Mouse (Mus musculus) CH12.LX (cell line): ENCODE results near the gene Tjp3. TPM values are rescaled to one million over a fixed set of nuclear protein-coding genes. Genes with fewer than 3 reads are reported as not detected.

Experiments used
- DNase-seq: peaks from one replicate; pipeline ENCODE4 v3.0.0-alpha.2; 2013; ENCODE audit errors: extremely low read depth
- H3K27ac ChIP-seq: 2 replicates; pipeline ENCODE4 v1.5.1; 2012; ENCODE audit warnings: low read depth, mild to moderate bottlenecking, control low read depth, moderate library complexity; ENCODE audit not compliant: insufficient read depth
- H3K27me3 ChIP-seq: replicated peaks from 2 replicates; pipeline ENCODE3; 2012; ENCODE audit warnings: inconsistent platforms
- H3K36me3 ChIP-seq, 2 experiments: replicated peaks in 1 of 2; 2 replicates each; pipeline versions ENCODE3 to v1.6.1; 2012; ENCODE audit warnings: inconsistent platforms in 1 of 2, low read length in 1 of 2, mild to moderate bottlenecking in 1 of 2, mixed read lengths in 1 of 2, moderate library complexity in 1 of 2; ENCODE audit not compliant: control insufficient read depth in 1 of 2, insufficient read depth in 1 of 2
- H3K4me1 ChIP-seq, 2 experiments: 2 replicates each; pipeline ENCODE4 v1.6.1; 2012; ENCODE audit warnings: inconsistent platforms in 1 of 2, moderate library complexity in 1 of 2; ENCODE audit not compliant: insufficient read depth in 2 of 2, control insufficient read depth in 1 of 2
- H3K4me2 ChIP-seq: 2 replicates; pipeline ENCODE4 v1.6.1; 2012; ENCODE audit warnings: low read depth, mild to moderate bottlenecking, control low read depth; ENCODE audit not compliant: poor library complexity, insufficient read depth, severe bottlenecking
- H3K4me3 ChIP-seq, 3 experiments: fragments of 150-350 bp in 1 of 3; sonication (generic) in 1 of 3; replicated peaks in 1 of 3; 2 replicates each; pipeline versions ENCODE3 to v1.5.1; 2011 to 2012; ENCODE audit warnings: low read depth in 2 of 3, low read length in 2 of 3, mild to moderate bottlenecking in 2 of 3, moderate library complexity in 2 of 3, control low read depth in 1 of 3, improper control_type of control experiment in 1 of 3, inconsistent platforms in 1 of 3, mixed read lengths in 1 of 3; ENCODE audit not compliant: poor library complexity in 1 of 3
- H3K79me2 ChIP-seq: replicated peaks from 2 replicates; pipeline ENCODE4 v1.6.1; 2012; ENCODE audit warnings: mild to moderate bottlenecking, moderate library complexity; ENCODE audit not compliant: control insufficient read depth, poor library complexity, insufficient read depth, severe bottlenecking; ENCODE audit errors: extremely low read depth
- H3K9ac ChIP-seq: 2 replicates; pipeline ENCODE4 v1.6.1; 2012; ENCODE audit warnings: low read depth, mild to moderate bottlenecking, control low read depth, moderate library complexity; ENCODE audit not compliant: insufficient read depth
- H3K9me3 ChIP-seq: replicated peaks from 2 replicates; pipeline ENCODE3; 2012; ENCODE audit warnings: low read length, inconsistent platforms, mixed read lengths
- CHD2 ChIP-seq: IDR thresholded peaks from 2 replicates; pipeline ENCODE4 v1.6.1; 2011; ENCODE audit warnings: low read length, improper control_type of control experiment
- CTCF ChIP-seq, 2 experiments: IDR thresholded peaks in 1 of 2; conservative IDR thresholded peaks in 1 of 2; 2 replicates each; pipeline ENCODE4 v1.5.1; 2011 to 2012; ENCODE audit warnings: low read depth in 2 of 2, low read length in 2 of 2, improper control_type of control experiment in 1 of 2, inconsistent platforms in 1 of 2, mild to moderate bottlenecking in 1 of 2, moderate library complexity in 1 of 2
- E2F4 ChIP-seq: IDR thresholded peaks from 2 replicates; pipeline ENCODE4 v1.6.1; 2011; ENCODE audit warnings: low read depth, low read length, improper control_type of control experiment; ENCODE audit not compliant: insufficient replicate concordance
- EP300 ChIP-seq: IDR thresholded peaks from 2 replicates; pipeline ENCODE4 v1.6.1; 2011; ENCODE audit warnings: low read length, improper control_type of control experiment
- ETS1 ChIP-seq: conservative IDR thresholded peaks from 2 replicates; pipeline ENCODE4 v1.6.1; 2012; ENCODE audit warnings: low read depth, mild to moderate bottlenecking, inconsistent platforms, low read length, improper control_type of control experiment, moderate library complexity
- JUND ChIP-seq: conservative IDR thresholded peaks from 2 replicates; pipeline ENCODE4 v1.6.1; 2011; ENCODE audit warnings: low read depth, low read length, improper control_type of control experiment
- KAT2A ChIP-seq: IDR thresholded peaks from 2 replicates; pipeline ENCODE4 v1.6.1; 2012; ENCODE audit warnings: low read length, improper control_type of control experiment, inconsistent platforms; ENCODE audit not compliant: insufficient replicate concordance
- MAFK ChIP-seq: IDR thresholded peaks from 2 replicates; pipeline ENCODE4 v1.6.1; 2011; ENCODE audit warnings: low read length, improper control_type of control experiment; ENCODE audit not compliant: insufficient replicate concordance
- MAX ChIP-seq: IDR thresholded peaks from 2 replicates; pipeline ENCODE4 v1.6.1; 2011; ENCODE audit warnings: low read length, improper control_type of control experiment
- MEF2A ChIP-seq: IDR thresholded peaks from 2 replicates; pipeline ENCODE4 v1.6.1; 2014; ENCODE audit warnings: low read depth, mild to moderate bottlenecking, inconsistent platforms, low read length, improper control_type of control experiment, borderline replicate concordance
- MYC ChIP-seq: IDR thresholded peaks from 2 replicates; pipeline ENCODE4 v1.6.1; 2011; ENCODE audit warnings: low read depth, mild to moderate bottlenecking, improper control_type of control experiment, low read length
- NELFE ChIP-seq: IDR thresholded peaks from 2 replicates; pipeline ENCODE4 v1.6.1; 2011; ENCODE audit warnings: low read depth, low read length, improper control_type of control experiment
- NRF1 ChIP-seq: IDR thresholded peaks from 2 replicates; pipeline ENCODE4 v1.6.1; 2014; ENCODE audit warnings: low read depth, mild to moderate bottlenecking, inconsistent platforms, low read length, improper control_type of control experiment, moderate library complexity
- TBP ChIP-seq: conservative IDR thresholded peaks from 2 replicates; pipeline ENCODE4 v1.6.1; 2011; ENCODE audit warnings: low read depth, low read length, improper control_type of control experiment
- USF1 ChIP-seq: IDR thresholded peaks from 2 replicates; pipeline ENCODE4 v1.6.1; 2014; ENCODE audit warnings: low read depth, mild to moderate bottlenecking, inconsistent platforms, low read length, improper control_type of control experiment
- ZC3H11A ChIP-seq: IDR thresholded peaks from 2 replicates; pipeline ENCODE4 v1.6.1; 2012; ENCODE audit warnings: low read depth, mild to moderate bottlenecking, inconsistent platforms, low read length, improper control_type of control experiment
- ZKSCAN1 ChIP-seq: IDR thresholded peaks from 2 replicates; pipeline ENCODE4 v1.6.1; 2012; ENCODE audit warnings: low read depth, inconsistent platforms, low read length, improper control_type of control experiment, borderline replicate concordance
- ZMIZ1 ChIP-seq: IDR thresholded peaks from 2 replicates; pipeline ENCODE4 v1.6.1; 2012; ENCODE audit warnings: low read depth, mild to moderate bottlenecking, inconsistent platforms, low read length, improper control_type of control experiment
- dilution Hi-C: fragments of 300-500 bp; cut with MboI; formaldehyde crosslinking; loops from 2 replicates; pipeline ENCODE4 v1.14.3; 2020; ENCODE audit warnings: low sequenced_read_pairs; ENCODE audit not compliant: extremely low pct_unique_long_range_greater_than_20kb, extremely low pct_ligation_motif_present
- in situ Hi-C: fragments of 300-500 bp; cut with MboI; formaldehyde crosslinking; loops from 3 replicates; pipeline ENCODE4 v1.14.3; 2019; ENCODE audit warnings: low sequenced_read_pairs, low pct_ligation_motif_present, low pct_unique_long_range_greater_than_20kb, mixed read lengths
- polyA plus RNA-seq: library from polyadenylated mRNA; unstranded; fragments of >175 nt; gene quantifications from 2 replicates; pipeline ENCODE4 v1.2.1, GENCODE M21; 2012; ENCODE audit warnings: low read depth; ENCODE audit not compliant: insufficient read length
- total RNA-seq, 2 experiments: library from RNA; depleted of rRNA; stranded (reverse); fragments of 300-350 nt in 1 of 2; fragments of >200 nt in 1 of 2; gene quantifications; 2 replicates each; pipeline ENCODE4 v1.2.3; 2012 to 2014

The Tjp3 gene
- total and polyA plus RNA-seq, 3 experiments = 0.42 to 7.2 (median 0.76) TPM

GRCm38 (mm10) chr10:81273842-81274241, 17.5 kb downstream of the Tjp3 start:
- no peak overlapping the region for H3K4me2 ChIP-seq
- H3K27me3 ChIP-seq = no peaks in the 10 kb centered on the region
- in situ Hi-C loops (no loop called here), dilution Hi-C loops (no loop called here)
- no peak for TF ChIP-seq JUND
- no peak for TF ChIP-seq MAX
- TF ChIP-seq KAT2A = no peak
- no peak for TF ChIP-seq TBP
- no peak for TF ChIP-seq ETS1
- TF ChIP-seq ZC3H11A = no peak
- no peak for TF ChIP-seq NRF1
- no peak for TF ChIP-seq CHD2
- no peak for TF ChIP-seq NELFE
- no peak for TF ChIP-seq ZKSCAN1
- no peak for TF ChIP-seq ZMIZ1
- TF ChIP-seq CTCF (conservative IDR thresholded peaks at IDR 0.05 in 1 of 2, IDR thresholded peaks at IDR 0.05 in 1 of 2; ENCODE audit: low read depth in 2 of 2, low read length in 2 of 2) = no peak
- H3K36me3 ChIP-seq = peaks cover 46 to 57% of the 10 kb centered on the region in 2 experiments
- H3K9ac ChIP-seq = no peak overlapping the region
- H3K27ac ChIP-seq = no peak overlapping the region
- no peak for DNase-seq
- H3K9me3 ChIP-seq = no peaks in the 10 kb centered on the region
- no peak overlapping the region for H3K4me3 ChIP-seq
- H3K79me2 ChIP-seq = peaks cover 5% of the 10 kb centered on the region
- H3K4me1 ChIP-seq = peaks cover 6 to 22% of the 10 kb centered on the region in 2 experiments

- peaks cover 7 to 29% of the 10 kb centered on the region in 2 experiments for H3K4me1 ChIP-seq
- H3K27ac ChIP-seq = no peak overlapping the region
- H3K9ac ChIP-seq = no peak overlapping the region
- TF ChIP-seq EP300 (no peak), MAFK (no peak), MYC (no peak), USF1 (no peak), MEF2A (no peak), E2F4 (no peak)
- no peaks in the 10 kb centered on the region for H3K27me3 ChIP-seq
- H3K4me2 ChIP-seq = no peak overlapping the region
- DNase-seq = no peak
- in situ Hi-C loops (no loop called here), dilution Hi-C loops (no loop called here)
- no peak overlapping the region for H3K4me3 ChIP-seq
- peaks cover 46 to 57% of the 10 kb centered on the region in 2 experiments for H3K36me3 ChIP-seq
- peaks cover 14% of the 10 kb centered on the region for H3K79me2 ChIP-seq
- H3K9me3 ChIP-seq = no peaks in the 10 kb centered on the region
Observed at GRCm38 (mm10) chr10:81272356-81272755, 19.0 kb downstream of the Tjp3 start.
